Mouse (Mus musculus) lung, postnatal 0 days (tissue): ENCODE measurements around the gene Intu.

Source experiments
- CTCF ChIP-seq: IDR thresholded peaks from 2 replicates; pipeline ENCODE4 v1.5.1; 2016; ENCODE audit warnings: antibody characterized with exemption, mild to moderate bottlenecking
- EP300 ChIP-seq: IDR thresholded peaks from 2 replicates; pipeline ENCODE4 v1.6.1; 2016; ENCODE audit warnings: antibody characterized with exemption, mild to moderate bottlenecking, control low read depth

DNA sequence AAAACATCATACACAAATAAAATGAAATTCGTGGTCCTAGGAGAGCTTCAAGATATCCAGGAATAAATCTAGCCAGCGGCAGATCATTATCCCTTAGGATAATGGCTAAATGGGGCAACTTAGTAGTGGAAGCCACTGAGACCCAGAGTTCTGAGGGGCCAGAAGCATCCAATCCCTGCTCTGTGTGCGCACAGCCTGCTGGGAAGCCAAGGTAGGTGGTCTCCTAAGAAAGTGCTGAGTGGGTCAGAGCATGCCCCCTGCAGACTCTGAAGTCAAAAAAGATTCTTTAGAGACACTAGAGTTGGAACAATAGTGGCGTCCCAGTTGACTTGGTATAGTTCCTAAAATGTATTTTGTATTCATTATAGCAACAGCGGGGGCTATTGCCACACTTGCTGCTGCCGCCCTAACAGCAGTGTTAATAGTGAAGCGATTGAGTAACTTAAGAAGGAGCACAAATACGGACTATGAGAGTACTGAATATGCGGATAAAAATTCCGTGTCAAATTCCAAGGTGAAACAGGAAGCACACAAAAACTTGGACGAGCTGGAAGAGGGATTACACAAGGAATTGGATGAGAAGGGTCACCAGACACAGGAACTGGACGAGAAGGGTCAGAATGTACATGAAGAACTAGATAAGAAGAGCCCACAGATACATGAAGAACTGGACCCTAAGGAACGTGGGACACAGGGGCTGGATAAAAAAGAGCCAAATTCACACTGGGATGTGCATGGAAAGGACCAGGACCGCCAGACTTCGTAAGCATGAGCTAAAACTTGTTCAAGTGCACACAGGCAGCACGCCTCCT, 213.1 kb downstream of the Intu start, which contains the start of gene Hspa4l:
- TF ChIP-seq CTCF (no peak), EP300 (no peak)
